Mouse (Mus musculus) C2C12 (cell line): ENCODE results near the gene Safb. TPM values are rescaled to one million over a fixed set of nuclear protein-coding genes. Genes with fewer than 3 reads are reported as not detected.
"Not testable (repeated sequence)": the region's sequence is repeated elsewhere in the genome, so short reads cannot be mapped to it uniquely, and the experiment has no call there.

Source experiments
- H3K27me3 ChIP-seq: one replicate; pipeline ENCODE4 v1.6.1; 2011; ENCODE audit not compliant: control insufficient read depth, insufficient read depth, insufficient read length
- H3K36me3 ChIP-seq: one replicate; pipeline ENCODE4 v1.6.1; 2011; ENCODE audit not compliant: control insufficient read depth, insufficient read depth
- H3K4me3 ChIP-seq: one replicate; pipeline ENCODE4 v1.5.1; 2011; ENCODE audit warnings: mild to moderate bottlenecking, control low read depth; ENCODE audit not compliant: poor library complexity, insufficient read depth, severe bottlenecking
- H3K79me2 ChIP-seq: one replicate; pipeline ENCODE4 v1.6.1; 2011; ENCODE audit not compliant: control insufficient read depth, insufficient read depth
- H3K79me3 ChIP-seq: one replicate; pipeline ENCODE4 v1.6.1; 2011; ENCODE audit warnings: low read depth, control low read depth
- H3ac ChIP-seq: one replicate; pipeline ENCODE3; 2011; ENCODE audit warnings: low read depth; ENCODE audit not compliant: control insufficient read depth, insufficient read length
- CEBPB ChIP-seq: IDR thresholded peaks from one replicate; pipeline ENCODE4 v1.6.1; 2011; ENCODE audit warnings: low read depth, mild to moderate bottlenecking, control low read depth, moderate library complexity
- CTCF ChIP-seq: IDR thresholded peaks from one replicate; pipeline ENCODE4 v1.5.1; 2011; ENCODE audit not compliant: control insufficient read depth, insufficient read depth, insufficient read length
- FOSL1 ChIP-seq: IDR thresholded peaks from one replicate; pipeline ENCODE4 v1.8.0; 2011; ENCODE audit warnings: mild to moderate bottlenecking, low read length; ENCODE audit not compliant: poor library complexity, insufficient read depth, severe bottlenecking
- MAX ChIP-seq: IDR thresholded peaks from one replicate; pipeline ENCODE4 v1.6.1; 2011; ENCODE audit warnings: mild to moderate bottlenecking, control low read depth
- MYOD1 ChIP-seq: IDR thresholded peaks from one replicate; pipeline ENCODE4 v1.6.1; 2011; ENCODE audit warnings: low read depth; ENCODE audit not compliant: control insufficient read depth, insufficient read length
- MYOG ChIP-seq: IDR thresholded peaks from one replicate; pipeline ENCODE4 v1.6.1; 2011; ENCODE audit not compliant: control insufficient read depth, insufficient read length; ENCODE audit errors: extremely low read depth
- USF1 ChIP-seq: IDR thresholded peaks from one replicate; pipeline ENCODE4 v1.6.1; 2011; ENCODE audit warnings: low read depth, mild to moderate bottlenecking, control low read depth, moderate library complexity
- polyA plus RNA-seq: library from polyadenylated mRNA; unstranded; fragments of >200 nt; fragmentation: generic; extraction: Trizol; gene quantifications from one replicate; pipeline ENCODE4 v1.2.1, GENCODE M21; 2012; ENCODE audit warnings: missing spikeins

The Safb gene
- polyA plus RNA-seq, 1 experiment: 69.7 TPM

DNA sequence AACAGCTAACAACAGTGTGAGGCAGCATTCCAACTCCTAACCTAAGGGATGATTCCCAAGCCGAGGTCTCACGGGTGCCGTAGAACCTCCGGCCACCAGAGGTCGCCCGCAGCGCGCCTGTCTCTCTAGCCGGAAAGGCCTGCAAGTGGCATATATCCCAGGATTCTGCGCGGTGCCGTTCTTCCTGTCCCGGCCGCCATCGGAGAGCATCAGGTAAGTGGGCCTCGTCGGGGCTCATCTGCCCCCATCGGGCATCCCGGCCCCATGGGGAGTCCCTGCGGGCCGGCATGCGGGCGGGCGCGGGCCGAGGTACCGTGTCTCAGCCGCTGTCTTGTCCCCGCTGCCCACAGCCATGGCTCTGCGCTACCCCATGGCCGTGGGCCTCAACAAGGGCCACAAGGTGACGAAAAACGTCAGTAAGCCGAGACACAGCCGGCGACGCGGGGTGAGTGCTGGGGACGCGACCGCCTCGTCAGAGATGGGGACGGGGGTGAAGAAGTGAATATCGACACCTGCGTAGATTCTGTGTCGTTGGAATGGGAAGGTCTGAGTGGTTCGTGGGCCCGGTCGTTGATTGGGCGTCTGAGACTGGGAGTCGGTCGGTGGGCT lies 28.7 kb downstream of the Safb start, which contains the start of gene Rpl36:
Rpl36 (plus strand) TSS at position 181 of the 609 bp plus-strand sequence.
- H3K79me3 ChIP-seq: peaks cover 40% of the 10 kb centered on the region

DNA sequence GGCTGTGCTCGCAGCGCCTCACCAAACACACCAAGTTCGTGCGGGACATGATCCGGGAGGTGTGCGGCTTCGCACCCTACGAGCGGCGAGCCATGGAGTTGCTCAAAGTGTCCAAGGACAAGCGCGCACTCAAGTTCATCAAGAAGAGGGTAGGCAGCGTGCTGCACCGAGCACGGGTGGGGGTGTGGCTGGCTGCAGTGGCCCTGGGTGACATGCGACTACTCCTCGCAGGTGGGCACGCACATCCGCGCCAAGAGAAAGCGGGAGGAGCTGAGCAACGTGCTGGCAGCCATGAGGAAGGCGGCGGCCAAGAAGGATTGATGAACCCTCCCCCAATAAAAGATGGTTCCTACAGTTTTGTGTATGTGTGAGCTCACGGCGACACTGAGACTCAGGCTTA lies 29.3 kb downstream of the Safb start:
- Histone ChIP-seq H3K79me3 (peaks cover 40% of the 10 kb centered on the region), H3K79me2 (peaks cover 69% of the 10 kb centered on the region), H3K4me3 (peak overlapping the region; percentile 71), H3K36me3 (peaks cover 50% of the 10 kb centered on the region), H3ac (peak overlapping the region; percentile 88)
- not testable (repeated sequence) for H3K27me3 ChIP-seq

More for the DNA sequence above, 28.7 kb downstream of the Safb start, which contains the start of gene Rpl36:
- Histone ChIP-seq H3K4me3 (peak within 1 kb of the TSS; percentile 71), H3K36me3 (peaks cover 44% of the 10 kb centered on the region), H3K27me3 (no peaks in the 10 kb centered on the region), H3ac (peak within 1 kb of the TSS; percentile 88), H3K79me2 (peaks cover 72% of the 10 kb centered on the region)
- TF ChIP-seq MAX: peak; percentile 75
- no peak for TF ChIP-seq MYOG
- TF ChIP-seq CTCF: peak; percentile 93

DNA sequence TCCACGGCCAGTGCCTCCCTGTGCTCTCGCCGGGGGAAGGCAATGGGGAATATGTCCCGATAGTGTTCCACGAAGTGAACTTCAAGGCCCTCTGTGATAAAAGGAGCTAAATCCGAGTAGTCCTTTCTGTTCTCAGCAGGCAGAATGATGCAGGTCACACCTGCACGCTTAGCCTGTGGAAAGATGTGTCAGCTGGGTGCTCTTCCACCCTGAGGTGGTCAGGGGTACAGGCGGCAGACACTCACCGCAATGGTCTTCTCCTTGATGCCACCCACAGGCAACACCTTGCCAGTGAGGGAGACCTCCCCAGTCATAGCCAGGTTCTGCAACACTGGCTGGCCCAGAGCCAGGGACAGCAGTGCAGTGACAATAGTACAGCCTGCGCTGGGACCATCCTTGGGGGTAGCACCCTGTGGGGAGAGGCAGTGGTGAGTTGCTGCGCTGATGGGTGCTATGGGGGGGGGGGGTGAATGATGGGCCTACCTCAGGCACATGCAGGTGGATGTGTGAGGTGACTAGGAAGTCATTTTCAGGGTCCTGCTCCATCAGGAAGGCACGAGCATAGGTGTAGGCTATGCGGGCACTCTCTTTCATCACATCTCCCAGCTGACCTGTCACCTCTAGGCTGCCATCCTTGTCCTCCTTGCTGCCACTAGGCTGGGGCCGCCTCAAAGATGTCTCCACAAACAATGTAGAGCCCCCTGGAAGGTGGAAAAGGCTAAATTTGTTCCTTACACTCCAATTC lies 29.9 kb downstream of the Safb start:
- H3ac ChIP-seq: peak overlapping the region; percentile 88
- no peaks in the 10 kb centered on the region for H3K27me3 ChIP-seq
- H3K79me2 ChIP-seq: peaks cover 64% of the 10 kb centered on the region
- no peak for TF ChIP-seq CEBPB
- TF ChIP-seq USF1: no peak
- no peak for TF ChIP-seq MYOG
- no peak for TF ChIP-seq FOSL1
- no peak for TF ChIP-seq MAX
- TF ChIP-seq MYOD1: no peak
- TF ChIP-seq CTCF: no peak
- H3K79me3 ChIP-seq: peaks cover 40% of the 10 kb centered on the region
- H3K36me3 ChIP-seq: peaks cover 56% of the 10 kb centered on the region
- peak overlapping the region; percentile 71 for H3K4me3 ChIP-seq

DNA sequence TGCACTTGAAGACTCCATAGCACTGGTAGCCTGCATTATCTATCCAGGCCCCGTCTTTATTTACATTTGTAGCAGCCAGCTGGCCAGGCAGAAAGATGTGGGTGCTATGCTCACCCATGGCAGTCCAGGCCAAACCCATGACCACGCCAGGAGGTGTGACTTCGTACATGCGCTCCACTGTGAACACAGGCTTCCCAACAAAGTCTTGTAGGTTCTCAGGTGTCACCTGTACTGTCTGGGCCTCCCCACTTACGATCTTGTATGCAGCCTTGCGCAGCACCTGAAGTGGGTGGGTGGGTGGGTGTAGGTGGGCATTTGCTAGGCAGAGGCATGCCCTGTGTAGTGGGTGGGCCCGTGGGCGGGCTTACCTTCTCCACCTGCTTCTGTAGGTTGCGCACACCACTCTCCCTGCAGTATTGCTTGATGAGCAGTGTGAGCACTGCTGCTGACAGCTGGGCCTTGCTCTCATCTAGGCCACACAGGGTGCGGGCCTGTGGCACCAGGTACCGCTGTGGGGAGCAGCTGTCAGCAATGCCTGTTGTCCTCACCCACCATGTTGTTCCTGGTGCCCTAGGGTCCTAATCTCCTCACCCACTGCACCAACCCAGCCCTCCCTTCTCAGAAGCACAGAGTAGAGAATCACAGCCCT lies 30.6 kb downstream of the Safb start:
- H3ac ChIP-seq: peak overlapping the region; percentile 20
- H3K36me3 ChIP-seq: peaks cover 63% of the 10 kb centered on the region
- peaks cover 60% of the 10 kb centered on the region for H3K79me2 ChIP-seq
- no peaks in the 10 kb centered on the region for H3K27me3 ChIP-seq
- TF ChIP-seq USF1: no peak
- TF ChIP-seq CTCF: no peak
- no peak for TF ChIP-seq FOSL1
- no peak for TF ChIP-seq MYOG
- no peak for TF ChIP-seq MYOD1
- TF ChIP-seq CEBPB: no peak
- TF ChIP-seq MAX: no peak
- H3K79me3 ChIP-seq: peaks cover 40% of the 10 kb centered on the region
- peak overlapping the region; percentile 71 for H3K4me3 ChIP-seq

DNA sequence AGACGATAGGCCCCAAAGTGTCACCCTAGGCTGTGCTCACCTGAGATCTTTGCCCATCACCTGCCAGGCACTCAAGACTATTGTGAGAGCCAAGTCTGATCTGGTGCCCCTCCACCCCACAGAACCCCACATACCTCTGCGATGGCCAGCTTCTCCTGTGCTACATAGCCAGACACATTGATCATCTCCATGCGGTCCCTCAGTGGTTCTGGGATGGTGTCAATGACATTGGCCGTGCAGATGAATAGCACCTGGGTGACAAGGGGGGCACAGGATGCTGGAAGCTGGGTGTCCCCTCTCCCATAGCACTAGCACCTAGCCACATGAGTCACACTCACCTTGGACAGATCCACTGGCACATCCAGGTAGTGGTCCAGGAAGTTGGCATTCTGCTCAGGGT lies 31.2 kb downstream of the Safb start:
- Histone ChIP-seq H3K4me3 (no peak overlapping the region), H3K79me3 (peaks cover 40% of the 10 kb centered on the region), H3ac (no peak overlapping the region), H3K36me3 (peaks cover 69% of the 10 kb centered on the region), H3K79me2 (peaks cover 55% of the 10 kb centered on the region), H3K27me3 (no peaks in the 10 kb centered on the region)
- TF ChIP-seq MAX (no peak), CTCF (no peak), CEBPB (no peak)

DNA sequence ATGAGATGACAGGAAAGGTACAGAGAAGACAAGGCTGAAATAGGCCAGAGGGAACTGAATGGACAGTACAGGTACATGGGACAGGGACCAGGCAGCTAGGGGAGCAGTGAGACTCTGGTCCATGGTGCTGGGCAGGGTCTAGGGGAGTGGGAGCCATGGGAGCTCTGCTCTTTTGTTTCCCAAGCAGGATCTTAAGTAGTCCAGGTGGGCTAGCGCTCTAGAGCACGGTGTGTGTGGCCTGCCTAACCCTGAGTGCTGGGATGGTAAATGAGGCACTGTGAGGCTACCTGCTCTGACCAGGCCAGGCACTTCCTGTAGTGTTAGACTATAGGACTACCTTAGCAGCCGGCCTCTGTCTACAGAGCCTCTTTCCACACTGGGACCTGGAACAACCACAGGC lies 32.1 kb downstream of the Safb start:
- Histone ChIP-seq H3K4me3 (no peak overlapping the region), H3K27me3 (no peaks in the 10 kb centered on the region), H3K79me3 (peaks cover 40% of the 10 kb centered on the region), H3ac (no peak overlapping the region), H3K36me3 (peaks cover 73% of the 10 kb centered on the region), H3K79me2 (peaks cover 55% of the 10 kb centered on the region)
- no peak for TF ChIP-seq MYOG
- TF ChIP-seq FOSL1: no peak
- TF ChIP-seq MAX: no peak
- no peak for TF ChIP-seq CEBPB
- no peak for TF ChIP-seq USF1
- TF ChIP-seq CTCF: no peak
